Mouse (Mus musculus) small intestine, adult 2 months (tissue): Measurements from ENCODE around the gene Yy1.

ENCODE experiments used
- CTCF ChIP-seq: fragments of 200-500 bp; IDR thresholded peaks from 2 replicates; pipeline ENCODE4 v1.5.1; 2012; ENCODE audit warnings: low read depth, mild to moderate bottlenecking, control low read depth, inconsistent platforms, low read length, moderate library complexity, mixed read lengths; ENCODE audit not compliant: insufficient replicate concordance, insufficient read length; ENCODE audit errors: extremely low read depth
- POLR2A ChIP-seq: fragments of 200-500 bp; IDR thresholded peaks from 2 replicates; pipeline ENCODE4 v1.6.1; 2012; ENCODE audit warnings: low read depth, mild to moderate bottlenecking, control low read depth, inconsistent platforms, low read length, moderate library complexity

GRCm38 (mm10) chr12:108760016-108760415 is 32.8 kb upstream of the Yy1 start:
- TF ChIP-seq POLR2A (no peak), CTCF (no peak)
